ENCODE assay signal across 25 mouse cellular contexts in the genomic region with DNA sequence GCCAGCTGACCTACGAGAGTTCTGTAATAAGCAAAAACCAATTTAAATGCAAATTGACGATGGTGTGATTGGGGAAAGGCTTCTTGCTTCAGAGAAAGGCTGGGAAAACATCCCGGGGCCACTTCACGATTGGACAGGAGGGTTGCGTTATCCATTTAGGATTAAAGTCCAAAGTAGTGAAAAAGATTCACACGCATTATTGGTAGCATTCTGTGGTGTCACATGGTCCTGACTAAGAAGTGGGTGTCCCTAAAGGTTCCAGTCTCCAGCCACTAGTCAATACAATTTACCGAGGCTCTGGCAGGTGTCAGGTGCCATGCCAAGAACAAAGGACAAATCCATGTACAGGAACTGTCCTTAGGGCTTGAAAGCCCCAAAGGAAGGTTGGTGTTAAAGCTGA.
"Had no signal": no experiment of that assay in that cellular context is flagged by ENCODE, and none has a peak within 500 bp of the region (broad histone marks: within the 10 kb centered on the region; RNA-seq: fewer than 3 reads in every experiment).

No protein-coding gene starts in this region.

- H3K4me2 ChIP-seq: heart, embryonic 11.5 days; heart, embryonic 13.5 days; heart, embryonic 15.5 days; hindbrain, embryonic 13.5 days; hindbrain, embryonic 15.5 days; kidney, embryonic 15.5 days; limb, embryonic 13.5 days; limb, embryonic 15.5 days; liver, embryonic 11.5 days had no signal

- H3K27me3 ChIP-seq: heart, embryonic 13.5 days; heart, embryonic 15.5 days; hindbrain, embryonic 13.5 days; hindbrain, embryonic 15.5 days; kidney, embryonic 15.5 days; limb, embryonic 13.5 days; limb, embryonic 15.5 days had no signal

- ATAC-seq: hindbrain, postnatal 0 days had no signal

- H3K9ac ChIP-seq: heart, embryonic 13.5 days; heart, embryonic 15.5 days; hindbrain, embryonic 13.5 days; hindbrain, embryonic 15.5 days; kidney, embryonic 15.5 days; limb, embryonic 13.5 days; limb, embryonic 15.5 days; liver, embryonic 14.5 days had no signal

- H3K9me3 ChIP-seq: heart, embryonic 15.5 days; hindbrain, embryonic 13.5 days; hindbrain, embryonic 15.5 days; limb, embryonic 13.5 days; limb, embryonic 15.5 days had no signal

- H3K4me1 ChIP-seq: heart, embryonic 15.5 days; hindbrain, embryonic 15.5 days; limb, embryonic 15.5 days had no signal

- DNase-seq: gastrocnemius, adult 2 months; gastrocnemius, postnatal 10 days; gastrocnemius, postnatal 25 days; heart, adult 11 months; heart, adult 2 months; heart, postnatal 14 days; heart, postnatal 36 days; kidney, adult 11 months; kidney, adult 9 months; kidney, postnatal 14 days; kidney, postnatal 36 days; layer of hippocampus, adult 9-11 months; layer of hippocampus, postnatal 36 days had no signal

- H3K36me3 ChIP-seq: heart, embryonic 13.5 days; heart, embryonic 15.5 days; hindbrain, embryonic 13.5 days; hindbrain, embryonic 15.5 days; kidney, embryonic 15.5 days; limb, embryonic 13.5 days; limb, embryonic 15.5 days had no signal

- H3K4me3 ChIP-seq: gastrocnemius, adult 2 months; heart, adult 2 months; heart, embryonic 13.5 days; heart, embryonic 15.5 days; hindbrain, embryonic 13.5 days; hindbrain, embryonic 15.5 days; kidney, embryonic 15.5 days; limb, embryonic 13.5 days; limb, embryonic 15.5 days had no signal

- H3K27ac ChIP-seq: gastrocnemius, adult 2 months; heart, adult 2 months; heart, embryonic 13.5 days; heart, embryonic 15.5 days; hindbrain, embryonic 13.5 days; hindbrain, embryonic 15.5 days; hindbrain, postnatal 0 days; kidney, embryonic 15.5 days; kidney, postnatal 0 days; limb, embryonic 13.5 days; limb, embryonic 15.5 days; liver, embryonic 14.5 days had no signal
